Mouse (Mus musculus) limb, embryonic 14.5 days (tissue): ENCODE measurements at regions not wholly inside any gene's neighbourhood (a gene's known extent, or its start where the extent isn't known, plus 50 kb on each side); places are given as distances from the start of the nearest gene placed in this dataset.

Experiments used
- ATAC-seq: fragments of 200-750 bp; cut with Nextera tagmentation; 2 replicates; pipeline ENCODE4 v1.8.0; 2017; ENCODE audit warnings: low read depth, moderate number of reproducible peaks, moderate TSS enrichment; ENCODE audit not compliant: low FRiP score
- DNase-seq: peaks from one replicate; pipeline ENCODE4 v3.0.0-alpha.2; 2015; ENCODE audit warnings: low spot score
- H3K27ac ChIP-seq: fragments of 300-500 bp; sonication (generic); replicated peaks from 2 replicates; pipeline ENCODE4 v1.5.1; 2014; ENCODE audit warnings: low read depth, mild to moderate bottlenecking, low read length, moderate library complexity, mixed read lengths
- H3K27me3 ChIP-seq: fragments of 300-500 bp; sonication (generic); 2 replicates; pipeline ENCODE4 v1.6.1; 2014; ENCODE audit warnings: low read length, mixed read lengths; ENCODE audit not compliant: control insufficient read depth, insufficient read depth
- H3K36me3 ChIP-seq: fragments of 300-500 bp; sonication (generic); 2 replicates; pipeline ENCODE4 v1.6.1; 2014; ENCODE audit warnings: mild to moderate bottlenecking, low read length, moderate library complexity, mixed read lengths; ENCODE audit not compliant: control insufficient read depth, insufficient read depth
- H3K4me1 ChIP-seq: fragments of 300-500 bp; sonication (generic); 2 replicates; pipeline ENCODE4 v1.6.1; 2014; ENCODE audit warnings: antibody characterized with exemption, low read length, mixed read lengths; ENCODE audit not compliant: control insufficient read depth, insufficient read depth
- H3K4me2 ChIP-seq: fragments of 300-500 bp; sonication (generic); replicated peaks from 2 replicates; pipeline ENCODE4 v1.6.1; 2014; ENCODE audit warnings: low read depth, mild to moderate bottlenecking, low read length, moderate library complexity; ENCODE audit not compliant: severe bottlenecking
- H3K4me3 ChIP-seq: fragments of 300-500 bp; sonication (generic); replicated peaks from 2 replicates; pipeline ENCODE4 v1.5.1; 2014; ENCODE audit warnings: low read length
- H3K9ac ChIP-seq: fragments of 300-500 bp; sonication (generic); 2 replicates; pipeline ENCODE4 v1.6.1; 2014; ENCODE audit warnings: mild to moderate bottlenecking, low read depth, low read length, moderate library complexity; ENCODE audit not compliant: severe bottlenecking
- H3K9me3 ChIP-seq: fragments of 300-500 bp; sonication (generic); 2 replicates; pipeline ENCODE4 v1.6.1; 2016; ENCODE audit warnings: low read length; ENCODE audit not compliant: control insufficient read depth
- POLR2A ChIP-seq: fragments of 200-500 bp; IDR thresholded peaks from 2 replicates; pipeline ENCODE4 v1.8.0; 2012; ENCODE audit warnings: inconsistent platforms, mild to moderate bottlenecking, moderate library complexity, borderline replicate concordance; ENCODE audit not compliant: insufficient read depth, insufficient read length; ENCODE audit errors: extremely low read depth
- WGBS: fragments of 180-500 bp; shearing (Covaris S2); extraction: QIAGEN DNeasy Blood & Tissue Kit; methylation state at CpG from one replicate; pipeline ENCODE4 v1.1.7; 2014; 5-methylcytosine and 5-hydroxymethylcytosine counted together

DNA sequence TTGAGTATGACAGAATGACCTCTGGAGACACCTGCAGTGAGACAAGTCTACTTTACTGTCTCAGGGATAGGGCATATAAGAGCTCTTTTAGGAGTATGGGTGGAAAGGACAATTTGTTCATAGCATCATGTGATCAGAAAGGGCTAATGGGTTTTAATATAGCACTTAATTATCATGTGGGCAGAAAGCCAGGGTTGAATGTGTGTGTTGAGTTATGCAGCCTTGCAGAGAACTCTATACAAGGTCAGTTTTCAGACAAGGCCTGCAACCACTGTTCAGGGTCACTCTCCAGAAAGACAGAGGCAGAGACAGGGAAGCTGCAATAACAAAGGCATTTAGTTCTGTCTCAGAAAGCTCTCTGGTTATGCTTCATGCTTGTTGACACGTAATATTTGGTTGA lies 292.6 kb upstream of the Sorcs1 start:
- H3K27ac ChIP-seq = no peak overlapping the region
- 80% methylated on average over 1 of the region's 1 CpGs for WGBS
- no peaks in the 10 kb centered on the region for H3K9me3 ChIP-seq
- no peak overlapping the region for H3K9ac ChIP-seq
- H3K4me1 ChIP-seq = no peaks in the 10 kb centered on the region
- H3K36me3 ChIP-seq = no peaks in the 10 kb centered on the region
- DNase-seq (no peak), ATAC-seq (no peak)
- no peak for TF ChIP-seq POLR2A
- no peak overlapping the region for H3K4me2 ChIP-seq
- no peak overlapping the region for H3K4me3 ChIP-seq
- no peaks in the 10 kb centered on the region for H3K27me3 ChIP-seq

DNA sequence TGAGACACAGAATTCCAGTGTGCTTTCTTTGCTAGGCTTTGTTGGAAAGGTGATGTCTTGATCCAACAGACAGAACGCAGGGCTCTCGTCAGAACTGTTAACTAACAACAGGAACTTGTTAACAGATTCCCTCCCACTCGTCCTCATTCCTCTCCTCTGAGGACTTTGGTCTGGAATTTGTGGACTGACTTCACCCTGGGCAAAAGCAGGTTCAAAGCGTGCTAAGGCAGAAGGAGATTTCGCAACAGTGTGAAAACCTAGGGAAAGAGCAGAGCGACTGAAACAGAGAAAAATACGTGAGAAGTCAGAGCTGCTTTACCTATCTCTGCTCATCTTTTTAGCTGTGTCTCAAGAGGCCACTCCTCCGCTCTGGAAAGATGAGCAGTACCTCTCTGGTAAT lies 283.5 kb upstream of the Sorcs1 start:
- H3K36me3 ChIP-seq = no peaks in the 10 kb centered on the region
- DNase-seq (no peak), ATAC-seq (no peak)
- H3K9me3 ChIP-seq = no peaks in the 10 kb centered on the region
- H3K9ac ChIP-seq = no peak overlapping the region
- 47% methylated on average over 8 of the region's 8 CpGs for WGBS
- H3K4me1 ChIP-seq = no peaks in the 10 kb centered on the region
- H3K27me3 ChIP-seq = no peaks in the 10 kb centered on the region
- H3K27ac ChIP-seq = no peak overlapping the region
- no peak for TF ChIP-seq POLR2A
- no peak overlapping the region for H3K4me2 ChIP-seq
- no peak overlapping the region for H3K4me3 ChIP-seq

DNA sequence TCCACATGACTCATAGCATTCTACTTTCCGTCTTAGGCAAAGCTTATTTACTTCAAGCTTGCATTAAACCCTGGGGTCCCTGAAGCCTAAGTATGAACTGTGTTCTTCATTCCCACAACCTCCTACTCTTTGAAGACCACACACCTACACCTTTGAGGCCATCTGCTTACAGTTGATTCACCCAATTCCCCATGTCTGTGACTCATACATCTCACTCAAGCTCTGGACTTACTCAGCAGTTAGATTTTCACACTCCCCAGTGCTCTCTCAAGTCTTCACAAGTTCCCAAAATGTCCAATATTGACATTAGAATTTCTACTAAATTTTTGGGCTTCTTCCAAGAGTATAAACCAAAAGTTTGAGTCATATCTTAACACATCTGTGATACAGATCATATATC lies 266.6 kb upstream of the Sorcs1 start:
- no peaks in the 10 kb centered on the region for H3K27me3 ChIP-seq
- no peak overlapping the region for H3K9ac ChIP-seq
- no peaks in the 10 kb centered on the region for H3K4me1 ChIP-seq
- no peak overlapping the region for H3K4me2 ChIP-seq
- no peak overlapping the region for H3K4me3 ChIP-seq
- DNase-seq = no peak
- ATAC-seq = no peak
- no peaks in the 10 kb centered on the region for H3K36me3 ChIP-seq
- H3K27ac ChIP-seq = no peak overlapping the region
- WGBS = 89% methylated on average over 1 of the region's 1 CpGs
- no peak for TF ChIP-seq POLR2A
- H3K9me3 ChIP-seq = no peaks in the 10 kb centered on the region

DNA sequence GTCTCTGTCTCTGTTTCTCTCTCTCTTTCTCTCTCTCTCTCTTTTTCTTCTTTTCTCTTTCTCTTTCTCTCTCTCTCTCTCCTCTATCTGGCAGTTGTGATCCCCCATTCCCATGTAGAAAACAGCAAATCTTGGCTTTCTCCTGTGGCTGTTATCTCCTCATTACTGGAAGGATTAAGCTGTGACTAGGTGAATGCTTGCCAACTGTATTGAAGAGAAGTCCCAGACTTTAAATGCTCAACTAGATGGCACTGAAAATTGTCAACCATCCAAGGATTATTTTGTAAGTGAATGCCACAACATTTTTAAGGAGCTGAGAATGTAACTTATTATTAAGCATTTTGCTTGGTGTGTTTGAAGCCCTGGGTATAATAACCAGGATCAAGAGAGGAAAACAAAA lies 233.2 kb upstream of the Sorcs1 start:
- no peak overlapping the region for H3K4me3 ChIP-seq
- no peaks in the 10 kb centered on the region for H3K27me3 ChIP-seq
- DNase-seq (no peak), ATAC-seq (no peak)
- no peak for TF ChIP-seq POLR2A
- no peaks in the 10 kb centered on the region for H3K4me1 ChIP-seq
- H3K9me3 ChIP-seq = no peaks in the 10 kb centered on the region
- no peak overlapping the region for H3K27ac ChIP-seq
- H3K36me3 ChIP-seq = no peaks in the 10 kb centered on the region
- no peak overlapping the region for H3K4me2 ChIP-seq
- no peak overlapping the region for H3K9ac ChIP-seq

DNA sequence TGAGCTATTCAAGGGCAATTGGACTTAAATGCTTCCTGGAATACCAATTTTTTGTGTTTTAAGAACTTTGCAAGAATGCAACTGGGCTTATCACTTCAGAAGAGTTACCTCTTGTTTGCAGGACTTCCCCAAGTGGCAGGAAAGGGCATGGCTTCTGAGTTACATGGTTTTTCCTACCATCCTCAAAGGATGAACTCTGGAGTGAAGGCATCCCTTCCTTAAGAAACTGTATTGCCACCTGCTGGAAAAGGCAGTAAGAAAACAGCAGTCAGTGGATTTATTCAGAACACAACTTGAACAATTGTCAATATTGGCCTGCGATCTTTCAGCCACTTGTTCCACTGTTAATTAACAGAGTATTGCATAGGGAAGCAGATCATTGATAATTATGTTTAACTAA lies 232.2 kb upstream of the Sorcs1 start:
- no peak overlapping the region for H3K4me2 ChIP-seq
- WGBS = 85% methylated on average over 1 of the region's 1 CpGs
- ATAC-seq = no peak
- no peak overlapping the region for H3K9ac ChIP-seq
- no peak overlapping the region for H3K27ac ChIP-seq
- H3K36me3 ChIP-seq = no peaks in the 10 kb centered on the region
- TF ChIP-seq POLR2A = no peak
- H3K27me3 ChIP-seq = no peaks in the 10 kb centered on the region
- no peak overlapping the region for H3K4me3 ChIP-seq
- no peaks in the 10 kb centered on the region for H3K9me3 ChIP-seq
- no peaks in the 10 kb centered on the region for H3K4me1 ChIP-seq
- DNase-seq = no peak

DNA sequence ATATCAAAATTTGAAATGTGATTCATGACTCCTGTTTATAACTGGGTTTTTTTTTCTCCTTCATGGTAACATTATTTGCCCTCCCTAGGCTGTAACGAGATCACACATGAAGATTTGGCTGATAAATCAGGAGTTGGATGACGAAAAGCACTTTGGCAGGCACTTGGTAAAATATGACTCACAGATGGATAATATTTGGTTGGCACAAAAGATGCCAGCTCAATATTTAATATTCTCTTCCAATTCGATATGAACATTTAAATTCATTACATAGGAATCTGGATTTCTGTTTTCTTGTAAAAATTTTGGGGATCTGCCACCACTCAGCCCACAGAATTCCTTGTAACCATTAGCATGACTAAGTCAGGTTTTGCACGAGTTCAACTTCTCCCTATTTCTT lies 230.3 kb upstream of the Sorcs1 start:
- Histone ChIP-seq H3K4me3 (no peak overlapping the region), H3K27me3 (no peaks in the 10 kb centered on the region), H3K36me3 (no peaks in the 10 kb centered on the region), H3K9me3 (no peaks in the 10 kb centered on the region), H3K4me2 (no peak overlapping the region), H3K27ac (no peak overlapping the region), H3K9ac (no peak overlapping the region), H3K4me1 (no peaks in the 10 kb centered on the region)
- TF ChIP-seq POLR2A = no peak
- ATAC-seq = no peak
- WGBS = 75% methylated on average over 4 of the region's 4 CpGs
- no peak for DNase-seq
